Mouse (Mus musculus): ENCODE measurements around the gene Zbed6. TPM values are rescaled to one million over a fixed set of nuclear protein-coding genes. Genes with fewer than 3 reads are reported as not detected.

Gene Zbed6
- polyA plus RNA-seq, 1 experiment from 2014 or later = not detected

- no peak overlapping the region for H3K4me3 ChIP-seq (replicated peaks; ENCODE audit: low read depth, low read length)
- no peak overlapping the region for H3K9ac ChIP-seq (ENCODE audit: low read depth, low read length)
- 20% methylated on average over 1 of the region's 1 CpGs for WGBS
- no peaks in the 10 kb centered on the region for H3K27me3 ChIP-seq (ENCODE audit: insufficient read depth, low read length)
- TF ChIP-seq CTCF (IDR thresholded peaks at IDR 0.05; ENCODE audit: low read depth) = no peak
- no peak overlapping the region for H3K4me2 ChIP-seq (ENCODE audit: low read length)
- H3K36me3 ChIP-seq (ENCODE audit: insufficient read depth, low read length) = no peaks in the 10 kb centered on the region
- peak overlapping the region; percentile 79 for H3K27ac ChIP-seq
- peak; percentile 41 for DNase-seq (ENCODE audit: low spot score)
- H3K4me1 ChIP-seq (replicated peaks; ENCODE audit: insufficient read depth, low read length) = peaks cover 37% of the 10 kb centered on the region
- ATAC-seq (replicated peaks; ENCODE audit: low FRiP score, low read depth) = peak; percentile 34; the same call in 1 of the 2 replicates
- H3K9me3 ChIP-seq (replicated peaks; ENCODE audit: low read length) = no peaks in the 10 kb centered on the region
Measured at GRCm38 (mm10) chr1:133694301-133694700, 33.6 kb upstream of the Zbed6 start.

GRCm38 (mm10) chr1:133693536-133694114 lies 32.9 kb upstream of the Zbed6 start:
- H3K27me3 ChIP-seq (ENCODE audit: insufficient read depth, low read length) = no peaks in the 10 kb centered on the region
- no peak overlapping the region for H3K9ac ChIP-seq (ENCODE audit: low read depth, low read length)
- no peak overlapping the region for H3K4me3 ChIP-seq (replicated peaks; ENCODE audit: low read depth, low read length)
- peaks cover 37% of the 10 kb centered on the region for H3K4me1 ChIP-seq (replicated peaks; ENCODE audit: insufficient read depth, low read length)
- H3K4me2 ChIP-seq (ENCODE audit: low read length) = no peak overlapping the region
- no peaks in the 10 kb centered on the region for H3K9me3 ChIP-seq (replicated peaks; ENCODE audit: low read length)
- H3K27ac ChIP-seq = peak overlapping the region; percentile 79; the same call in 1 of the 2 replicates
- no peaks in the 10 kb centered on the region for H3K36me3 ChIP-seq (ENCODE audit: insufficient read depth, low read length)
- DNase-seq (ENCODE audit: low spot score) (no peak), ATAC-seq (replicated peaks; ENCODE audit: low FRiP score, low read depth) (no peak)
- whole genome bisulfite sequencing = 76% methylated on average over 11 of the region's 11 CpGs
- no peak for TF ChIP-seq CTCF (IDR thresholded peaks at IDR 0.05; ENCODE audit: low read depth)

GRCm38 (mm10) chr1:133692195-133692594 lies 31.5 kb upstream of the Zbed6 start:
- TF ChIP-seq CTCF (IDR thresholded peaks at IDR 0.05; ENCODE audit: low read depth) = no peak
- ATAC-seq (replicated peaks; ENCODE audit: low FRiP score, low read depth) = no peak
- no peaks in the 10 kb centered on the region for H3K9me3 ChIP-seq (replicated peaks; ENCODE audit: low read length)

GRCm38 (mm10) chr1:133691046-133691445 lies 30.4 kb upstream of the Zbed6 start:
- ATAC-seq (replicated peaks; ENCODE audit: low FRiP score, low read depth) = no peak

More at GRCm38 (mm10) chr1:133692195-133692594, 31.5 kb upstream of the Zbed6 start:
- H3K27me3 ChIP-seq (ENCODE audit: insufficient read depth, low read length) = no peaks in the 10 kb centered on the region
- whole genome bisulfite sequencing = 20% methylated on average over 4 of the region's 4 CpGs
- H3K27ac ChIP-seq = peak overlapping the region; percentile 3
- H3K4me3 ChIP-seq (replicated peaks; ENCODE audit: low read depth, low read length) = no peak overlapping the region
- no peak overlapping the region for H3K4me2 ChIP-seq (ENCODE audit: low read length)
- DNase-seq (ENCODE audit: low spot score) = no peak
- H3K9ac ChIP-seq (ENCODE audit: low read depth, low read length) = no peak overlapping the region
- H3K36me3 ChIP-seq (ENCODE audit: insufficient read depth, low read length) = no peaks in the 10 kb centered on the region
- H3K4me1 ChIP-seq (replicated peaks; ENCODE audit: insufficient read depth, low read length) = peaks cover 37% of the 10 kb centered on the region

GRCm38 (mm10) chr1:133689897-133690296 lies 29.2 kb upstream of the Zbed6 start, which contains the start of gene Lax1:
Gene Lax1, minus strand, starts transcription at chr1:133690108.
- no peaks in the 10 kb centered on the region for H3K36me3 ChIP-seq (ENCODE audit: insufficient read depth, low read length)
- no peaks in the 10 kb centered on the region for H3K27me3 ChIP-seq (ENCODE audit: insufficient read depth, low read length)
- DNase-seq (ENCODE audit: low spot score) = peak; percentile 22
- no peaks in the 10 kb centered on the region for H3K9me3 ChIP-seq (replicated peaks; ENCODE audit: low read length)
- no peak within 1 kb of the TSS for H3K9ac ChIP-seq (ENCODE audit: low read depth, low read length)
- H3K27ac ChIP-seq = no peak within 1 kb of the TSS
- H3K4me2 ChIP-seq (ENCODE audit: low read length) = no peak within 1 kb of the TSS
- peaks cover 17% of the 10 kb centered on the region for H3K4me1 ChIP-seq (replicated peaks; ENCODE audit: insufficient read depth, low read length)
- TF ChIP-seq CTCF (IDR thresholded peaks at IDR 0.05; ENCODE audit: low read depth) = no peak
- H3K4me3 ChIP-seq (replicated peaks; ENCODE audit: low read depth, low read length) = no peak within 1 kb of the TSS
- 14% methylated on average over 6 of the region's 6 CpGs for WGBS
- ATAC-seq (replicated peaks; ENCODE audit: low FRiP score, low read depth) = no peak

More at GRCm38 (mm10) chr1:133691046-133691445, 30.4 kb upstream of the Zbed6 start:
- H3K4me3 ChIP-seq (replicated peaks; ENCODE audit: low read depth, low read length) = no peak overlapping the region
- TF ChIP-seq CTCF (IDR thresholded peaks at IDR 0.05; ENCODE audit: low read depth) = no peak
- H3K4me1 ChIP-seq (replicated peaks; ENCODE audit: insufficient read depth, low read length) = peaks cover 28% of the 10 kb centered on the region
- 92% methylated on average over 6 of the region's 6 CpGs for whole genome bisulfite sequencing
- DNase-seq (ENCODE audit: low spot score) = no peak
- H3K4me2 ChIP-seq (ENCODE audit: low read length) = no peak overlapping the region
- no peak overlapping the region for H3K27ac ChIP-seq
- H3K9me3 ChIP-seq (replicated peaks; ENCODE audit: low read length) = no peaks in the 10 kb centered on the region
- H3K27me3 ChIP-seq (ENCODE audit: insufficient read depth, low read length) = no peaks in the 10 kb centered on the region
- no peak overlapping the region for H3K9ac ChIP-seq (ENCODE audit: low read depth, low read length)
- H3K36me3 ChIP-seq (ENCODE audit: insufficient read depth, low read length) = no peaks in the 10 kb centered on the region

GRCm38 (mm10) chr1:133688301-133688700 lies 27.6 kb upstream of the Zbed6 start:
- Histone ChIP-seq H3K4me2 (ENCODE audit: low read length) (no peak overlapping the region), H3K9me3 (replicated peaks; ENCODE audit: low read length) (no peaks in the 10 kb centered on the region), H3K9ac (ENCODE audit: low read depth, low read length) (no peak overlapping the region), H3K27ac (no peak overlapping the region), H3K4me3 (replicated peaks; ENCODE audit: low read depth, low read length) (no peak overlapping the region), H3K27me3 (ENCODE audit: insufficient read depth, low read length) (no peaks in the 10 kb centered on the region), H3K4me1 (replicated peaks; ENCODE audit: insufficient read depth, low read length) (peaks cover 7% of the 10 kb centered on the region), H3K36me3 (ENCODE audit: insufficient read depth, low read length) (no peaks in the 10 kb centered on the region)
- 44% methylated on average over 7 of the region's 7 CpGs for WGBS
- TF ChIP-seq CTCF (IDR thresholded peaks at IDR 0.05; ENCODE audit: low read depth) = no peak
- DNase-seq (ENCODE audit: low spot score) (no peak), ATAC-seq (replicated peaks; ENCODE audit: low FRiP score, low read depth) (no peak)
